15 mouse cellular contexts compared by ENCODE assay signal in genomic region chr8:127335216-127335615, GRCm38 (mm10).
"Had no signal": no experiment of that assay in that cellular context is flagged by ENCODE, and none has a peak within 500 bp of the region (broad histone marks: within the 10 kb centered on the region; RNA-seq: fewer than 3 reads in every experiment).

No protein-coding gene starts in this region.

- H3K36me3 ChIP-seq: limb, embryonic 13.5 days; liver, embryonic 13.5 days; lung, embryonic 15.5 days; midbrain, embryonic 15.5 days; neural tube, embryonic 12.5 days had no signal

- H3K4me2 ChIP-seq: limb, embryonic 13.5 days; liver, embryonic 13.5 days; lung, embryonic 15.5 days; midbrain, embryonic 11.5 days; midbrain, embryonic 15.5 days; neural tube, embryonic 12.5 days had no signal

- H3K4me3 ChIP-seq: limb, embryonic 13.5 days; liver, embryonic 13.5 days; lung, embryonic 15.5 days; megakaryocyte, embryonic 14.5 days; midbrain, embryonic 15.5 days; neural tube, embryonic 12.5 days had no signal

- H3K27ac ChIP-seq: liver, embryonic 13.5 days; lung, embryonic 15.5 days; macrophage; midbrain, embryonic 15.5 days; neural tube, embryonic 12.5 days; stomach, postnatal 0 days had no signal

- H3K27me3 ChIP-seq: limb, embryonic 13.5 days; liver, embryonic 13.5 days; lung, embryonic 15.5 days; midbrain, embryonic 15.5 days; neural tube, embryonic 12.5 days had no signal

- H3K9me3 ChIP-seq: liver, embryonic 13.5 days; lung, embryonic 15.5 days; megakaryocyte, embryonic 14.5 days; midbrain, embryonic 15.5 days; neural tube, embryonic 12.5 days had no signal

- H3K4me1 ChIP-seq: liver, embryonic 13.5 days; lung, embryonic 15.5 days had no signal

- DNase-seq: kidney, adult 8-10 months; layer of hippocampus, adult 9-11 months; layer of hippocampus, postnatal 36 days; liver, embryonic 13.5 days; liver, postnatal 0 days; lung, postnatal 14 days; thymus, postnatal 4 days had no signal

- ATAC-seq: liver, postnatal 0 days; midbrain, embryonic 15.5 days had no signal

- H3K9ac ChIP-seq: limb, embryonic 13.5 days; liver, embryonic 13.5 days; liver, postnatal 0 days; lung, embryonic 15.5 days; midbrain, embryonic 15.5 days; neural tube, embryonic 12.5 days had no signal
